Mouse (Mus musculus): ENCODE measurements around the gene Mfsd10.

DNA sequence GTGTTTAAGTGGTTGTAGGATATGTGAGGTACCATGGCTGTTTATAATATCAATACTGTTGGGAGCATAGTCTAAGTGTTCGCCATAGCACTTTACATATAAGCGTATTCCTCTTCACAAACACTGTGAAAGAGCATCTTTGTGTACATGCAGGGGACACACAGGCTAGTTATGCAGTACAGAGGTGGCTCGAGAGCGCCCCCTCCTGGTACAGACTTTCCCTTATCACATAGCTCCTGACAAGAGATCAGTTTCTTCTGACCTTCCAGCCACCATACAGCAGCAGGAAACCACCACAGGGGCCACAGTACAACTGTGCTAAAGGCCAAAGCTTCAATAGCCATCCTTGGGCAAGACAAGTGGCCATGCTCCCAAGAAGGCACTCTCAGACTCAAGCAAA is 10.6 kb upstream of the Mfsd10 start:
- TF ChIP-seq CTCF (IDR thresholded peaks at IDR 0.05; ENCODE audit: control insufficient read depth, insufficient read depth, low read length) (peak; percentile 87), POLR2A (IDR thresholded peaks at IDR 0.05; ENCODE audit: borderline replicate concordance, control insufficient read depth, low read depth, low read length) (no peak)

Data from bone marrow, adult 2 months (tissue).